Mouse (Mus musculus) forebrain, embryonic 13.5 days (tissue): ENCODE measurements around the gene H2-M5. TPM values are rescaled to one million over a fixed set of nuclear protein-coding genes. Genes with fewer than 3 reads are reported as not detected.

ENCODE experiments used
- ATAC-seq: fragments of 200-750 bp; cut with Nextera tagmentation; 2 replicates; pipeline ENCODE4 v1.8.0; 2017
- H3K27ac ChIP-seq: fragments of 300-500 bp; sonication (generic); 2 replicates; pipeline ENCODE4 v1.5.1; 2015; ENCODE audit warnings: inconsistent platforms, mild to moderate bottlenecking, moderate library complexity
- H3K27me3 ChIP-seq: fragments of 300-500 bp; sonication (generic); 2 replicates; pipeline ENCODE4 v1.6.1; 2015; ENCODE audit warnings: mild to moderate bottlenecking, inconsistent platforms
- H3K36me3 ChIP-seq: fragments of 300-500 bp; sonication (generic); 2 replicates; pipeline ENCODE4 v1.6.1; 2015; ENCODE audit warnings: mild to moderate bottlenecking, inconsistent platforms; ENCODE audit not compliant: poor library complexity, severe bottlenecking
- H3K4me1 ChIP-seq: fragments of 300-500 bp; sonication (generic); 2 replicates; pipeline ENCODE4 v1.6.1; 2015; ENCODE audit warnings: inconsistent platforms
- H3K4me2 ChIP-seq: fragments of 300-500 bp; sonication (generic); 2 replicates; pipeline ENCODE4 v1.6.1; 2015; ENCODE audit warnings: inconsistent platforms, mild to moderate bottlenecking, moderate library complexity
- H3K4me3 ChIP-seq: fragments of 300-500 bp; sonication (generic); 2 replicates; pipeline ENCODE4 v1.5.1; 2015; ENCODE audit warnings: mild to moderate bottlenecking, inconsistent platforms
- H3K9ac ChIP-seq: fragments of 300-500 bp; sonication (generic); 2 replicates; pipeline ENCODE4 v1.6.1; 2015; ENCODE audit warnings: mild to moderate bottlenecking, inconsistent platforms
- H3K9me3 ChIP-seq: fragments of 300-500 bp; sonication (generic); replicated peaks from 2 replicates; pipeline ENCODE4 v1.6.1; 2016; ENCODE audit warnings: inconsistent platforms
- WGBS: fragments of 180-500 bp; shearing (Covaris S2); methylation state at CpG from one replicate; pipeline ENCODE4 v1.1.7; 2015; 5-methylcytosine and 5-hydroxymethylcytosine counted together
- polyA plus RNA-seq: library from polyadenylated mRNA; unstranded; fragments of >200 nt; fragmentation: Nextera tagmentation; extraction: Ambion mirVana; gene quantifications from 2 replicates; pipeline ENCODE4 v1.2.1, GENCODE M21; 2015

The H2-M5 gene
- polyA plus RNA-seq, 1 experiment from 2014 or later = 1.6 TPM

DNA sequence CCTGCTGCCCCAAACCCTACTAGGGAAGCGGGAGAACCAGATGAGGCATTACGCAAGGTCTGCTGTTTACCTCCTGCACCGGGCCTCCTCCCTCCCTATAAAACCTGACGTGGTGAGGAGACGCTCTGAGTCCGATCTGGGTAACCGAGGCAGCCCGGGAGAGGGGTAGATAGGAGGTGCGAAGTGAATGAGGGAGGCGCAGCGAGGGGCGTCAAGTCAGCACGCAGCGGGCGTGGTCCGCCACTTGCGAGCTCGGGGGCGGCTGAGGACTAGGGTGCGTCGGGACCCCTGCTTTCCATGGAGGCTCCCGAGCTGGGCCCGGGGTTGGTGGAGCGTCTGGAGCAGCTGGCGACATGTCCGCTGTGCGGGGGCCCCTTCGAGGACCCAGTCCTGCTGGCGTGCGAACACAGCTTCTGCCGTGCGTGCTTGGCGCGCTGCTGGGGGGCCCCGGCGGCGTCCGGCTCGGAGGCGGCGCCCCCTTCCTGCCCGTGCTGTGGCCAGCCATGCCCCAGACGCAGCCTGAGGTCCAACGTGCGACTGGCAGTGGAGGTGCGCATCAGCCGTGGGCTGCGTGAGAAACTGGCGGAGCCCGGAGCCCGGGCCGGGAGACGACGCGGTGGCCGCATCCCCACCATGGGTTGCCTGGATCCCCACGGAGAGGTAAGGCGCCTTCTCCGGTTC is 46.4 kb downstream of the H2-M5 start, which contains the start of gene Rnf39:
Rnf39 (plus strand) TSS at position 128 of the 681 bp plus-strand sequence.
- H3K27me3 ChIP-seq = peaks cover 61% of the 10 kb centered on the region
- WGBS = 4% methylated on average over 53 of the region's 59 CpGs
- peaks cover 20% of the 10 kb centered on the region; the same call in 1 of the 2 replicates for H3K4me1 ChIP-seq
- peak within 1 kb of the TSS; percentile 38 for H3K4me3 ChIP-seq
- H3K9me3 ChIP-seq = no peaks in the 10 kb centered on the region
- ATAC-seq = peak; percentile 14; the same call in 1 of the 2 replicates
- H3K27ac ChIP-seq = no peak within 1 kb of the TSS
- H3K4me2 ChIP-seq = peak within 1 kb of the TSS; percentile 63
- H3K36me3 ChIP-seq = no peaks in the 10 kb centered on the region
- peak within 1 kb of the TSS; percentile 14 for H3K9ac ChIP-seq

DNA sequence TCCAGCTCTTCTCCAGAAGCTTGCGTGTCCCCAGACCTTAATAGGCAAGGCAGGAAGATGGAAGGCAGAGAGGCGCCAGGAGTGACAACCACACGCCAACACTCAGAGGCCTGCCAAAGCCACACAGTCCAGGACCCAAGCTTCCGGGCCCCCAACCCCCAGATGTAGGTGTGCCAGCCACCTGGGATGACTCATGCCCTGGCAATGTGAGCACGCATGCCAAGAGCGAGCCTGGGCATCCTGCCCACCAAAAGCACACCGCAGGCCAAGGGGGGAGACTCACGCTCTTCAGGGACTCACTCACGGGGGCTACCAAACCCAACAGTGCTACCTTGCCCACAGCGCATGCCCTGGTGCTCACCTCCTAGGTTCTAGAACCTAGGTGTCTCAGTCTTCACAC is 46.9 kb downstream of the H2-M5 start:
- peak overlapping the region; percentile 38 for H3K4me3 ChIP-seq
- ATAC-seq = 0 out of 2 replicates have a peak, but pooled peaks have one; percentile 8
- WGBS = 54% methylated on average over 10 of the region's 10 CpGs

DNA sequence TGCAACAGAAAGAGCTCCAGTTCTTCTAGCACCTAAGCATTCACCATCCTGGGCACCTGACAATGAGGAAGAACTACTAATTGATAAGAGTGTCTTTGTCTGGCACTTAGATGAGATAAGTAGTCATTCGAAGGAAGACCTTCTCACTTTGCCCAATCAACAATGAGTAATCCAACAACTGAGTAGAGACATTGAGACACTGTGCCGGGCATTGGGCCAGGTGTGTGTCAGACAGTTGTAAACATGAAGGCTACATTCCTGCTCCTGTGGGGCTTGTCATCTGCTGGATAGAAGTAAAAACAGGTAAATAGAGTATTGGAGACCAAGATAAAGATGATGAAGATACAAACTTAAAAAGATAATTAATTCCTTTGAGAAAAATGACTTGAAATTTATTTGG is 51.3 kb downstream of the H2-M5 start:
- H3K9ac ChIP-seq = no peak overlapping the region
- no peak for ATAC-seq
- WGBS = 81% methylated on average over 2 of the region's 2 CpGs
- H3K36me3 ChIP-seq = no peaks in the 10 kb centered on the region
- no peak overlapping the region for H3K4me3 ChIP-seq
- peaks cover 29% of the 10 kb centered on the region for H3K27me3 ChIP-seq
- H3K4me2 ChIP-seq = no peak overlapping the region
- H3K4me1 ChIP-seq = peaks cover 8% of the 10 kb centered on the region; the same call in 1 of the 2 replicates
- no peak overlapping the region for H3K27ac ChIP-seq
- no peaks in the 10 kb centered on the region for H3K9me3 ChIP-seq

More for the DNA sequence above, 46.9 kb downstream of the H2-M5 start:
- Histone ChIP-seq H3K4me1 (peaks cover 15% of the 10 kb centered on the region; the same call in 1 of the 2 replicates), H3K27me3 (peaks cover 61% of the 10 kb centered on the region), H3K27ac (no peak overlapping the region), H3K9ac (no peak overlapping the region), H3K36me3 (no peaks in the 10 kb centered on the region), H3K4me2 (peak overlapping the region; percentile 63), H3K9me3 (no peaks in the 10 kb centered on the region)

Other genes with a start within 250 kb of the H2-M5 start
- not detected in 2 replicates for gene H2-M10.5, start 216.6 kb downstream of the H2-M5 start, polyA plus RNA-seq
- not detected in 2 replicates for gene H2-M10.6, start 177.4 kb downstream of the H2-M5 start, polyA plus RNA-seq
- gene Trim26, start 152.4 kb downstream of the H2-M5 start, polyA plus RNA-seq = 34.4 and 39.2 TPM in 2 replicates
- gene Trim15, start 122.3 kb downstream of the H2-M5 start, polyA plus RNA-seq = 0.30 and 0.41 TPM in 2 replicates
- 1.2 and 2.1 TPM in 2 replicates for gene Trim10, start 120.0 kb downstream of the H2-M5 start, polyA plus RNA-seq
- not detected in 2 replicates for gene Trim40, start 99.4 kb downstream of the H2-M5 start, polyA plus RNA-seq
- not detected in 2 replicates for gene Trim31, start 91.4 kb downstream of the H2-M5 start, polyA plus RNA-seq
- gene Rnf39, start 46.6 kb downstream of the H2-M5 start, polyA plus RNA-seq = 0.21 and 0.83 TPM in 2 replicates
- 161 and 162 TPM in 2 replicates for gene Ppp1r11, start 37.8 kb downstream of the H2-M5 start, polyA plus RNA-seq
- gene Znrd1, start 31.0 kb downstream of the H2-M5 start, polyA plus RNA-seq = 92.3 and 95.3 TPM in 2 replicates
- gene Znrd1as, start 30.9 kb downstream of the H2-M5 start, polyA plus RNA-seq = 6.0 and 6.9 TPM in 2 replicates
- gene 2410137M14Rik, start 8.3 kb downstream of the H2-M5 start, polyA plus RNA-seq = 0.48 TPM in 1 of 2 replicates, not detected in the other
- gene Zfp57, start 11.6 kb upstream of the H2-M5 start, polyA plus RNA-seq = 215 and 228 TPM in 2 replicates
- 1.1 and 1.5 TPM in 2 replicates for gene Mog, start 33.9 kb upstream of the H2-M5 start, polyA plus RNA-seq
- gene Gabbr1, start 56.4 kb upstream of the H2-M5 start, polyA plus RNA-seq = 30.1 and 35.2 TPM in 2 replicates
- 0.09 and 0.10 TPM in 2 replicates for gene Olfr90, start 99.0 kb upstream of the H2-M5 start, polyA plus RNA-seq
- not detected in 2 replicates for gene Olfr91, start 108.7 kb upstream of the H2-M5 start, polyA plus RNA-seq
- not detected in 2 replicates for gene Olfr92, start 130.6 kb upstream of the H2-M5 start, polyA plus RNA-seq
- not detected in 2 replicates for gene Olfr93, start 172.0 kb upstream of the H2-M5 start, polyA plus RNA-seq
- not detected in 2 replicates for gene Ubd, start 204.4 kb upstream of the H2-M5 start, polyA plus RNA-seq
- gene Olfr94, start 211.5 kb upstream of the H2-M5 start, polyA plus RNA-seq = not detected in 2 replicates
- not detected in 2 replicates for gene Olfr95, start 223.6 kb upstream of the H2-M5 start, polyA plus RNA-seq
- not detected in 2 replicates for gene Olfr96, start 230.6 kb upstream of the H2-M5 start, polyA plus RNA-seq
- not detected in 2 replicates for gene Olfr97, start 247.8 kb upstream of the H2-M5 start, polyA plus RNA-seq